Mouse (Mus musculus) CH12.LX (cell line): ENCODE measurements around the gene Gm45717. TPM values are rescaled to one million over a fixed set of nuclear protein-coding genes. Genes with fewer than 3 reads are reported as not detected.

Experiments used
- DNase-seq: peaks from one replicate; pipeline ENCODE4 v3.0.0-alpha.2; 2013; ENCODE audit errors: extremely low read depth
- H3K27ac ChIP-seq: 2 replicates; pipeline ENCODE4 v1.5.1; 2012; ENCODE audit warnings: low read depth, mild to moderate bottlenecking, control low read depth, moderate library complexity; ENCODE audit not compliant: insufficient read depth
- H3K27me3 ChIP-seq: replicated peaks from 2 replicates; pipeline ENCODE3; 2012; ENCODE audit warnings: inconsistent platforms
- H3K36me3 ChIP-seq, 2 experiments: replicated peaks in 1 of 2; 2 replicates each; pipeline versions ENCODE3 to v1.6.1; 2012; ENCODE audit warnings: inconsistent platforms in 1 of 2, low read length in 1 of 2, mild to moderate bottlenecking in 1 of 2, mixed read lengths in 1 of 2, moderate library complexity in 1 of 2; ENCODE audit not compliant: control insufficient read depth in 1 of 2, insufficient read depth in 1 of 2
- H3K4me1 ChIP-seq, 2 experiments: 2 replicates each; pipeline ENCODE4 v1.6.1; 2012; ENCODE audit warnings: inconsistent platforms in 1 of 2, moderate library complexity in 1 of 2; ENCODE audit not compliant: insufficient read depth in 2 of 2, control insufficient read depth in 1 of 2
- H3K4me2 ChIP-seq: 2 replicates; pipeline ENCODE4 v1.6.1; 2012; ENCODE audit warnings: low read depth, mild to moderate bottlenecking, control low read depth; ENCODE audit not compliant: poor library complexity, insufficient read depth, severe bottlenecking
- H3K4me3 ChIP-seq, 3 experiments: fragments of 150-350 bp in 1 of 3; sonication (generic) in 1 of 3; replicated peaks in 1 of 3; 2 replicates each; pipeline versions ENCODE3 to v1.5.1; 2011 to 2012; ENCODE audit warnings: low read depth in 2 of 3, low read length in 2 of 3, mild to moderate bottlenecking in 2 of 3, moderate library complexity in 2 of 3, control low read depth in 1 of 3, improper control_type of control experiment in 1 of 3, inconsistent platforms in 1 of 3, mixed read lengths in 1 of 3; ENCODE audit not compliant: poor library complexity in 1 of 3
- H3K79me2 ChIP-seq: replicated peaks from 2 replicates; pipeline ENCODE4 v1.6.1; 2012; ENCODE audit warnings: mild to moderate bottlenecking, moderate library complexity; ENCODE audit not compliant: control insufficient read depth, poor library complexity, insufficient read depth, severe bottlenecking; ENCODE audit errors: extremely low read depth
- H3K9ac ChIP-seq: 2 replicates; pipeline ENCODE4 v1.6.1; 2012; ENCODE audit warnings: low read depth, mild to moderate bottlenecking, control low read depth, moderate library complexity; ENCODE audit not compliant: insufficient read depth
- H3K9me3 ChIP-seq: replicated peaks from 2 replicates; pipeline ENCODE3; 2012; ENCODE audit warnings: low read length, inconsistent platforms, mixed read lengths
- BHLHE40 ChIP-seq: IDR thresholded peaks from 2 replicates; pipeline ENCODE4 v1.6.1; 2011; ENCODE audit warnings: mild to moderate bottlenecking, low read depth, low read length, improper control_type of control experiment
- CTCF ChIP-seq, 2 experiments: IDR thresholded peaks in 1 of 2; conservative IDR thresholded peaks in 1 of 2; 2 replicates each; pipeline ENCODE4 v1.5.1; 2011 to 2012; ENCODE audit warnings: low read depth in 2 of 2, low read length in 2 of 2, improper control_type of control experiment in 1 of 2, inconsistent platforms in 1 of 2, mild to moderate bottlenecking in 1 of 2, moderate library complexity in 1 of 2
- HCFC1 ChIP-seq: IDR thresholded peaks from 2 replicates; pipeline ENCODE4 v1.6.1; 2012; ENCODE audit warnings: low read depth, mild to moderate bottlenecking, inconsistent platforms, low read length, improper control_type of control experiment
- IRF4 ChIP-seq: IDR thresholded peaks from 2 replicates; pipeline ENCODE4 v1.6.1; 2014; ENCODE audit warnings: low read depth, mild to moderate bottlenecking, inconsistent platforms, low read length, improper control_type of control experiment
- JUND ChIP-seq: conservative IDR thresholded peaks from 2 replicates; pipeline ENCODE4 v1.6.1; 2011; ENCODE audit warnings: low read depth, low read length, improper control_type of control experiment
- MAFK ChIP-seq: IDR thresholded peaks from 2 replicates; pipeline ENCODE4 v1.6.1; 2011; ENCODE audit warnings: low read length, improper control_type of control experiment; ENCODE audit not compliant: insufficient replicate concordance
- MAX ChIP-seq: IDR thresholded peaks from 2 replicates; pipeline ENCODE4 v1.6.1; 2011; ENCODE audit warnings: low read length, improper control_type of control experiment
- MAZ ChIP-seq: IDR thresholded peaks from 2 replicates; pipeline ENCODE4 v1.6.1; 2012; ENCODE audit warnings: low read depth, mild to moderate bottlenecking, inconsistent platforms, low read length, improper control_type of control experiment, moderate library complexity
- MYC ChIP-seq: IDR thresholded peaks from 2 replicates; pipeline ENCODE4 v1.6.1; 2011; ENCODE audit warnings: low read depth, mild to moderate bottlenecking, improper control_type of control experiment, low read length
- POLR2AphosphoS2 ChIP-seq: IDR thresholded peaks from 2 replicates; pipeline ENCODE4 v1.6.1; 2011; ENCODE audit warnings: low read depth, low read length, improper control_type of control experiment
- RAD21 ChIP-seq: IDR thresholded peaks from 2 replicates; pipeline ENCODE4 v1.6.1; 2011; ENCODE audit warnings: low read depth, mild to moderate bottlenecking, low read length, improper control_type of control experiment, moderate library complexity
- RCOR1 ChIP-seq: conservative IDR thresholded peaks from 2 replicates; pipeline ENCODE4 v1.6.1; 2012; ENCODE audit warnings: low read depth, mild to moderate bottlenecking, inconsistent platforms, low read length, improper control_type of control experiment
- SMC3 ChIP-seq: IDR thresholded peaks from 2 replicates; pipeline ENCODE4 v1.6.1; 2011; ENCODE audit warnings: low read depth, low read length, improper control_type of control experiment
- TBP ChIP-seq: conservative IDR thresholded peaks from 2 replicates; pipeline ENCODE4 v1.6.1; 2011; ENCODE audit warnings: low read depth, low read length, improper control_type of control experiment
- UBTF ChIP-seq: IDR thresholded peaks from 2 replicates; pipeline ENCODE4 v1.6.1; 2012; ENCODE audit warnings: low read depth, mild to moderate bottlenecking, inconsistent platforms, low read length, improper control_type of control experiment, moderate library complexity
- USF1 ChIP-seq: IDR thresholded peaks from 2 replicates; pipeline ENCODE4 v1.6.1; 2014; ENCODE audit warnings: low read depth, mild to moderate bottlenecking, inconsistent platforms, low read length, improper control_type of control experiment
- ZKSCAN1 ChIP-seq: IDR thresholded peaks from 2 replicates; pipeline ENCODE4 v1.6.1; 2012; ENCODE audit warnings: low read depth, inconsistent platforms, low read length, improper control_type of control experiment, borderline replicate concordance
- ZMIZ1 ChIP-seq: IDR thresholded peaks from 2 replicates; pipeline ENCODE4 v1.6.1; 2012; ENCODE audit warnings: low read depth, mild to moderate bottlenecking, inconsistent platforms, low read length, improper control_type of control experiment
- dilution Hi-C: fragments of 300-500 bp; cut with MboI; formaldehyde crosslinking; loops from 2 replicates; pipeline ENCODE4 v1.14.3; 2020; ENCODE audit warnings: low sequenced_read_pairs; ENCODE audit not compliant: extremely low pct_unique_long_range_greater_than_20kb, extremely low pct_ligation_motif_present
- in situ Hi-C: fragments of 300-500 bp; cut with MboI; formaldehyde crosslinking; loops from 3 replicates; pipeline ENCODE4 v1.14.3; 2019; ENCODE audit warnings: low sequenced_read_pairs, low pct_ligation_motif_present, low pct_unique_long_range_greater_than_20kb, mixed read lengths
- polyA plus RNA-seq: library from polyadenylated mRNA; unstranded; fragments of >175 nt; gene quantifications from 2 replicates; pipeline ENCODE4 v1.2.1, GENCODE M21; 2012; ENCODE audit warnings: low read depth; ENCODE audit not compliant: insufficient read length
- total RNA-seq, 2 experiments: library from RNA; depleted of rRNA; stranded (reverse); fragments of 300-350 nt in 1 of 2; fragments of >200 nt in 1 of 2; gene quantifications; 2 replicates each; pipeline ENCODE4 v1.2.3; 2012 to 2014

Gm45717 gene
- total and polyA plus RNA-seq, 3 experiments, result not detected

DNA sequence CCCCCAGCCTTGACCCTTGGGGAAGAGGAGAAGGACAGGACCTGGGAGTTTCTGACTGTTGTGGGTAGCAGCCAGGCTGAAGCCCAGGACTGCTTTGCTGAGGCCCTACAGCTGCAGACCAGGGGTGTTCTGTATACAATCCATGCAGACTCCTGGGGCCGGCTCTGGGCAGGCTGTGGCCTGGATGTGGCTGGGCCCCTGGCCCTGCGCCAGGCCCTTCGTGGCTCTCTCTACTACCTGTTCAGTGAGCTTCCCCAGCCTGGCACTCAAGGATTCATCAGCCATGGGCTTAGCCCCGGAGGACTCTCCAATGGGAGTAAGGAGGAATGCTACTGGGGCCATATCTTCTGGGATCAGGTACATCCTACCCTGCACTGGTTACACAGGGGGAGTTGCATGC is 12.4 kb downstream of the Gm45717 start:
- TF ChIP-seq HCFC1 (no peak), CTCF (conservative IDR thresholded peaks at IDR 0.05 in 1 of 2, IDR thresholded peaks at IDR 0.05 in 1 of 2; ENCODE audit: low read depth in 2 of 2, low read length in 2 of 2) (no peak), MAFK (no peak), TBP (no peak), MYC (no peak), SMC3 (no peak), ZKSCAN1 (no peak), USF1 (no peak), RCOR1 (no peak), JUND (no peak), RAD21 (no peak)
- Histone ChIP-seq H3K9ac (no peak overlapping the region), H3K4me1 (peaks cover 22 to 62% of the 10 kb centered on the region in 2 experiments), H3K4me2 (no peak overlapping the region), H3K27ac (no peak overlapping the region), H3K27me3 (no peaks in the 10 kb centered on the region), H3K79me2 (no peaks in the 10 kb centered on the region), H3K4me3 (no peak overlapping the region), H3K36me3 (peaks cover 17 to 39% of the 10 kb centered on the region in 2 experiments), H3K9me3 (no peaks in the 10 kb centered on the region)
- dilution Hi-C loops (no loop called here), in situ Hi-C loops (no loop called here)
- no peak for DNase-seq

DNA sequence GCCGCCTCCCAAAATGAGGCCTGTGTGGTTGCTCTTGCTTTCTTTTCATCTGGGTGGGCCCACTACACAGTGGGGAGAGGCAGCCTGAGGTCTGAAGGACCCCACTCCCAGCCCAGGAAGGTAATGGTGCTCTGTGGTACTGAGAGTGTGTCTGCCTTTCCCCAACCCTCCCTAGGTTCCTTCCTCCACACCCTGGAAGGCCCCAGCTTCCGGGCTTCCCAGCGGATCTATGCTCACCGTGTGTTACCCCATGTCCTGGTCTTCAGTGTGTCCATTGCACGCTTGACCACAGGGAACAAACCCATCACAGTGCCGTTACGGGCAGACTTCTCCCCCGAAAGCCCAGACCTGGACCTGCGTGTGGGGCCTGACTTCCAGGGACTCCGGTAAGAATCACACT is 12.9 kb downstream of the Gm45717 start:
- no peaks in the 10 kb centered on the region for H3K79me2 ChIP-seq
- peaks cover 22 to 56% of the 10 kb centered on the region in 2 experiments for H3K4me1 ChIP-seq
- H3K4me2 ChIP-seq, result no peak overlapping the region
- no peak overlapping the region for H3K27ac ChIP-seq
- no peak overlapping the region for H3K9ac ChIP-seq
- no peaks in the 10 kb centered on the region for H3K9me3 ChIP-seq
- H3K27me3 ChIP-seq, result no peaks in the 10 kb centered on the region
- peaks cover 13 to 34% of the 10 kb centered on the region in 2 experiments for H3K36me3 ChIP-seq
- H3K4me3 ChIP-seq, result no peak overlapping the region
- TF ChIP-seq MAZ, result no peak
- no peak for TF ChIP-seq POLR2AphosphoS2
- TF ChIP-seq ZMIZ1, result no peak
- TF ChIP-seq HCFC1, result no peak
- no peak for TF ChIP-seq JUND
- no peak for TF ChIP-seq UBTF
- no peak for TF ChIP-seq MAX
- no peak for TF ChIP-seq IRF4
- TF ChIP-seq BHLHE40, result no peak
- in situ Hi-C loops (no loop called here), dilution Hi-C loops (no loop called here)
- DNase-seq, result no peak
